Mouse (Mus musculus): ENCODE measurements around the gene Bola1. TPM values are rescaled to one million over a fixed set of nuclear protein-coding genes. Genes with fewer than 3 reads are reported as not detected.

Gene Bola1
- polyA plus RNA-seq, 1 experiment, result 88.0 TPM

- H3K79me2 ChIP-seq (ENCODE audit: control insufficient read depth, insufficient read depth), result no peaks in the 10 kb centered on the region
- no peaks in the 10 kb centered on the region for H3K27me3 ChIP-seq (ENCODE audit: control insufficient read depth, insufficient read depth, insufficient read length)
- TF ChIP-seq MYOD1 (IDR thresholded peaks at IDR 0.05; ENCODE audit: control insufficient read depth in 1 of 3, insufficient read length in 2 of 3, low read depth in 2 of 3), result no peak
- TF ChIP-seq SRF (IDR thresholded peaks at IDR 0.05; ENCODE audit: control insufficient read depth, insufficient read length, low read depth), result no peak
- H3ac ChIP-seq (ENCODE audit: control insufficient read depth, insufficient read length), result no peak overlapping the region
- H3K4me3 ChIP-seq, result peak overlapping the region; percentile 31
- no peaks in the 10 kb centered on the region for H3K36me3 ChIP-seq (ENCODE audit: control insufficient read depth, insufficient read depth)
- peak overlapping the region; percentile 85 for H3K4me2 ChIP-seq (ENCODE audit: low read depth)
Measured at GRCm38 (mm10) chr3:96236834-96237334, 17.4 kb upstream of the Bola1 start.

- Histone ChIP-seq H3K79me2 (ENCODE audit: control insufficient read depth, insufficient read depth) (no peaks in the 10 kb centered on the region), H3K4me3 (peak overlapping the region; percentile 31), H3ac (ENCODE audit: control insufficient read depth, insufficient read length) (no peak overlapping the region), H3K4me2 (ENCODE audit: low read depth) (no peak overlapping the region), H3K36me3 (ENCODE audit: control insufficient read depth, insufficient read depth) (no peaks in the 10 kb centered on the region), H3K27me3 (ENCODE audit: control insufficient read depth, insufficient read depth, insufficient read length) (no peaks in the 10 kb centered on the region)
- TF ChIP-seq TCF12 (IDR thresholded peaks at IDR 0.05; ENCODE audit: insufficient read depth, poor library complexity, severe bottlenecking) (no peak), POLR2AphosphoS2 (IDR thresholded peaks at IDR 0.05; ENCODE audit: insufficient read length, low read depth) (peak; percentile 50)
Measured at GRCm38 (mm10) chr3:96235836-96236235, 16.3 kb upstream of the Bola1 start.

GRCm38 (mm10) chr3:96234914-96235313 is 15.4 kb upstream of the Bola1 start:
- H3K4me3 ChIP-seq, result no peak overlapping the region
- TF ChIP-seq CEBPB (IDR thresholded peaks at IDR 0.05; ENCODE audit: insufficient read depth, poor library complexity, severe bottlenecking), result no peak
- TF ChIP-seq E2F4 (IDR thresholded peaks at IDR 0.05; ENCODE audit: insufficient read depth), result no peak
- no peak for TF ChIP-seq MYOG (IDR thresholded peaks at IDR 0.05; ENCODE audit: control insufficient read depth in 1 of 3, insufficient read depth in 1 of 3, insufficient read length in 2 of 3, low read depth in 2 of 3)
- no peak for TF ChIP-seq POLR2AphosphoS2 (IDR thresholded peaks at IDR 0.05; ENCODE audit: insufficient read length, low read depth)
- TF ChIP-seq POLR2A (IDR thresholded peaks at IDR 0.05; ENCODE audit: insufficient read length, low read depth), result no peak
- TF ChIP-seq USF1 (IDR thresholded peaks at IDR 0.05; ENCODE audit: low read depth), result no peak
- TF ChIP-seq REST (IDR thresholded peaks at IDR 0.05; ENCODE audit: insufficient read depth, insufficient read length), result no peak
- no peak overlapping the region for H3K4me2 ChIP-seq (ENCODE audit: low read depth)

GRCm38 (mm10) chr3:96231758-96232120 is 12.2 kb upstream of the Bola1 start:
- Histone ChIP-seq H3K36me3 (ENCODE audit: control insufficient read depth, insufficient read depth) (no peaks in the 10 kb centered on the region), H3K4me2 (ENCODE audit: low read depth) (no peak overlapping the region), H3K4me3 (no peak overlapping the region), H3ac (ENCODE audit: control insufficient read depth, insufficient read length) (no peak overlapping the region), H3K79me2 (ENCODE audit: control insufficient read depth, insufficient read depth) (no peaks in the 10 kb centered on the region), H3K27me3 (ENCODE audit: control insufficient read depth, insufficient read depth, insufficient read length) (no peaks in the 10 kb centered on the region)
- TF ChIP-seq TCF12 (IDR thresholded peaks at IDR 0.05; ENCODE audit: insufficient read depth, poor library complexity, severe bottlenecking) (no peak), MAX (IDR thresholded peaks at IDR 0.05; ENCODE audit: low read depth) (no peak), POLR2AphosphoS2 (IDR thresholded peaks at IDR 0.05; ENCODE audit: insufficient read length, low read depth) (no peak), CEBPB (IDR thresholded peaks at IDR 0.05; ENCODE audit: insufficient read depth, poor library complexity, severe bottlenecking) (no peak), REST (IDR thresholded peaks at IDR 0.05; ENCODE audit: insufficient read depth, insufficient read length) (no peak), E2F4 (IDR thresholded peaks at IDR 0.05; ENCODE audit: insufficient read depth) (no peak)

More at GRCm38 (mm10) chr3:96234914-96235313, 15.4 kb upstream of the Bola1 start:
- H3K27me3 ChIP-seq (ENCODE audit: control insufficient read depth, insufficient read depth, insufficient read length), result no peaks in the 10 kb centered on the region
- no peaks in the 10 kb centered on the region for H3K36me3 ChIP-seq (ENCODE audit: control insufficient read depth, insufficient read depth)
- H3ac ChIP-seq (ENCODE audit: control insufficient read depth, insufficient read length), result no peak overlapping the region
- no peaks in the 10 kb centered on the region for H3K79me2 ChIP-seq (ENCODE audit: control insufficient read depth, insufficient read depth)

- Histone ChIP-seq H3K79me2 (ENCODE audit: control insufficient read depth, insufficient read depth) (no peaks in the 10 kb centered on the region), H3K36me3 (ENCODE audit: control insufficient read depth, insufficient read depth) (no peaks in the 10 kb centered on the region), H3ac (ENCODE audit: control insufficient read depth, insufficient read length) (no peak overlapping the region), H3K27me3 (ENCODE audit: control insufficient read depth, insufficient read depth, insufficient read length) (no peaks in the 10 kb centered on the region), H3K4me3 (no peak overlapping the region), H3K4me2 (ENCODE audit: low read depth) (no peak overlapping the region)
- TF ChIP-seq TCF12 (IDR thresholded peaks at IDR 0.05; ENCODE audit: insufficient read depth, poor library complexity, severe bottlenecking) (no peak), SRF (IDR thresholded peaks at IDR 0.05; ENCODE audit: control insufficient read depth, insufficient read length, low read depth) (no peak), REST (IDR thresholded peaks at IDR 0.05; ENCODE audit: insufficient read depth, insufficient read length) (no peak), MYOG (IDR thresholded peaks at IDR 0.05; ENCODE audit: control insufficient read depth in 1 of 3, insufficient read depth in 1 of 3, insufficient read length in 2 of 3, low read depth in 2 of 3) (peak in 1 of 3 experiments; percentile 36), POLR2AphosphoS2 (IDR thresholded peaks at IDR 0.05; ENCODE audit: insufficient read length, low read depth) (no peak), CEBPB (IDR thresholded peaks at IDR 0.05; ENCODE audit: insufficient read depth, poor library complexity, severe bottlenecking) (no peak), MAX (IDR thresholded peaks at IDR 0.05; ENCODE audit: low read depth) (no peak), E2F4 (IDR thresholded peaks at IDR 0.05; ENCODE audit: insufficient read depth) (no peak), TCF3 (IDR thresholded peaks at IDR 0.05; ENCODE audit: insufficient read length, low read depth) (no peak), MYOD1 (IDR thresholded peaks at IDR 0.05; ENCODE audit: control insufficient read depth in 1 of 3, insufficient read length in 2 of 3, low read depth in 2 of 3) (peak; percentile 66 to 73 (median 72)), POLR2A (IDR thresholded peaks at IDR 0.05; ENCODE audit: insufficient read length, low read depth) (no peak), USF1 (IDR thresholded peaks at IDR 0.05; ENCODE audit: low read depth) (no peak)
Measured at GRCm38 (mm10) chr3:96230910-96231757, 11.6 kb upstream of the Bola1 start.
